Mouse (Mus musculus) midbrain, embryonic 13.5 days (tissue): ENCODE results near the gene Lrr1. TPM values are rescaled to one million over a fixed set of nuclear protein-coding genes. Genes with fewer than 3 reads are reported as not detected.

Experiments
- ATAC-seq: fragments of 200-750 bp; cut with Nextera tagmentation; 2 replicates; pipeline ENCODE4 v1.8.0; 2017; ENCODE audit warnings: mild to moderate bottlenecking, moderate TSS enrichment, moderate library complexity
- H3K27ac ChIP-seq: fragments of 300-500 bp; sonication (generic); 2 replicates; pipeline ENCODE4 v1.5.1; 2015; ENCODE audit warnings: inconsistent platforms, mild to moderate bottlenecking, moderate library complexity
- H3K27me3 ChIP-seq: fragments of 300-500 bp; sonication (generic); 2 replicates; pipeline ENCODE4 v1.6.1; 2015; ENCODE audit warnings: mild to moderate bottlenecking, inconsistent platforms
- H3K36me3 ChIP-seq: fragments of 300-500 bp; sonication (generic); 2 replicates; pipeline ENCODE4 v1.6.1; 2015; ENCODE audit warnings: mild to moderate bottlenecking, inconsistent platforms
- H3K4me1 ChIP-seq: fragments of 300-500 bp; sonication (generic); replicated peaks from 2 replicates; pipeline ENCODE4 v1.6.1; 2015; ENCODE audit warnings: inconsistent platforms
- H3K4me2 ChIP-seq: fragments of 300-500 bp; sonication (generic); replicated peaks from 2 replicates; pipeline ENCODE4 v1.6.1; 2015; ENCODE audit warnings: moderate library complexity, mild to moderate bottlenecking, inconsistent platforms
- H3K4me3 ChIP-seq: fragments of 300-500 bp; sonication (generic); replicated peaks from 2 replicates; pipeline ENCODE4 v1.5.1; 2015; ENCODE audit warnings: mild to moderate bottlenecking, inconsistent platforms
- H3K9ac ChIP-seq: fragments of 300-500 bp; sonication (generic); replicated peaks from 2 replicates; pipeline ENCODE4 v1.6.1; 2015; ENCODE audit warnings: mild to moderate bottlenecking, inconsistent platforms
- H3K9me3 ChIP-seq: fragments of 300-500 bp; sonication (generic); 2 replicates; pipeline ENCODE4 v1.6.1; 2016; ENCODE audit warnings: mild to moderate bottlenecking, inconsistent platforms
- WGBS: fragments of 180-500 bp; shearing (Covaris S2); methylation state at CpG from one replicate; pipeline ENCODE4 v1.1.7; 2015; 5-methylcytosine and 5-hydroxymethylcytosine counted together
- polyA plus RNA-seq: library from polyadenylated mRNA; unstranded; fragments of >200 nt; fragmentation: Nextera tagmentation; extraction: Ambion mirVana; gene quantifications from 2 replicates; pipeline ENCODE4 v1.2.1, GENCODE M21; 2015

Gene Lrr1
- polyA plus RNA-seq, 1 experiment from 2014 or later: 11.0 TPM

GRCm38 (mm10) chr12:69186811-69187471 is 18.3 kb downstream of the Lrr1 start:
- 75% methylated on average over 5 of the region's 5 CpGs for WGBS
- H3K27ac ChIP-seq: no peak overlapping the region
- H3K4me2 ChIP-seq: peak overlapping the region; percentile 7; the same call in 1 of the 2 replicates
- no peaks in the 10 kb centered on the region for H3K27me3 ChIP-seq
- no peak overlapping the region for H3K4me3 ChIP-seq
- ATAC-seq: no peak
- H3K4me1 ChIP-seq: peaks cover 28% of the 10 kb centered on the region
- H3K36me3 ChIP-seq: peaks cover 28% of the 10 kb centered on the region
- no peaks in the 10 kb centered on the region for H3K9me3 ChIP-seq
- peak overlapping the region; percentile 5; the same call in 1 of the 2 replicates for H3K9ac ChIP-seq

GRCm38 (mm10) chr12:69190074-69190473 is 21.5 kb downstream of the Lrr1 start:
- ATAC-seq: no peak
- Histone ChIP-seq H3K9me3 (no peaks in the 10 kb centered on the region), H3K36me3 (peaks cover 27% of the 10 kb centered on the region), H3K9ac (no peak overlapping the region), H3K27ac (no peak overlapping the region), H3K4me3 (no peak overlapping the region), H3K27me3 (no peaks in the 10 kb centered on the region), H3K4me1 (peaks cover 17% of the 10 kb centered on the region), H3K4me2 (no peak overlapping the region)
- WGBS: 93% methylated on average over 9 of the region's 9 CpGs

- Histone ChIP-seq H3K27ac (no peak overlapping the region), H3K9ac (no peak overlapping the region), H3K4me1 (peaks cover 15% of the 10 kb centered on the region), H3K9me3 (no peaks in the 10 kb centered on the region), H3K27me3 (no peaks in the 10 kb centered on the region), H3K4me3 (no peak overlapping the region), H3K4me2 (no peak overlapping the region), H3K36me3 (peaks cover 27% of the 10 kb centered on the region)
- 100% methylated on average over 1 of the region's 1 CpGs for whole genome bisulfite sequencing
- no peak for ATAC-seq
Measured at GRCm38 (mm10) chr12:69190522-69190921, 21.9 kb downstream of the Lrr1 start.

DNA sequence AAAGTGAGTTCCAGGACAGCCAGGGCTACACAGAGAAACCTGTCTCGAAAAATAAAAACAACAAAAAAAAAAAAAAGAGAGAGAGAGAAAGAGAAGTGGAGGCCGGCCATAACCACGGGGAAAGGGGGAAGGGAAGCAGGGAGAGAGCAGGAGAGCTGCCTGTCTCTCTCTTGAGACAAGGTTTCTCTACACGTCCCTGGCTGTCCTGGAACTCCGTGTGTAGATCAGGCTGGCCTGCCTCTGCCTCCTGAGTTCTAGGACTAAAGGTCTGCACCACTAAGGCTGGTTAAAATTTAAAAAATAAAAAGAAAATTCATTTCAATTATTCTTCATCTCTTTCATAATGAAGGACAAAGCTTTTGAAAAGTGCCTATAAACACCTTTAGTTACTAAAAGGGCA is 22.8 kb downstream of the Lrr1 start:
- H3K36me3 ChIP-seq: peaks cover 27% of the 10 kb centered on the region
- ATAC-seq: no peak
- 95% methylated on average over 5 of the region's 5 CpGs for WGBS
- H3K4me1 ChIP-seq: peaks cover 20% of the 10 kb centered on the region
- H3K27ac ChIP-seq: no peak overlapping the region
- H3K9me3 ChIP-seq: no peaks in the 10 kb centered on the region
- no peak overlapping the region for H3K4me3 ChIP-seq
- H3K9ac ChIP-seq: no peak overlapping the region
- H3K4me2 ChIP-seq: no peak overlapping the region
- no peaks in the 10 kb centered on the region for H3K27me3 ChIP-seq

- no peak for ATAC-seq
Measured at GRCm38 (mm10) chr12:69192637-69193036, 24.0 kb downstream of the Lrr1 start.

DNA sequence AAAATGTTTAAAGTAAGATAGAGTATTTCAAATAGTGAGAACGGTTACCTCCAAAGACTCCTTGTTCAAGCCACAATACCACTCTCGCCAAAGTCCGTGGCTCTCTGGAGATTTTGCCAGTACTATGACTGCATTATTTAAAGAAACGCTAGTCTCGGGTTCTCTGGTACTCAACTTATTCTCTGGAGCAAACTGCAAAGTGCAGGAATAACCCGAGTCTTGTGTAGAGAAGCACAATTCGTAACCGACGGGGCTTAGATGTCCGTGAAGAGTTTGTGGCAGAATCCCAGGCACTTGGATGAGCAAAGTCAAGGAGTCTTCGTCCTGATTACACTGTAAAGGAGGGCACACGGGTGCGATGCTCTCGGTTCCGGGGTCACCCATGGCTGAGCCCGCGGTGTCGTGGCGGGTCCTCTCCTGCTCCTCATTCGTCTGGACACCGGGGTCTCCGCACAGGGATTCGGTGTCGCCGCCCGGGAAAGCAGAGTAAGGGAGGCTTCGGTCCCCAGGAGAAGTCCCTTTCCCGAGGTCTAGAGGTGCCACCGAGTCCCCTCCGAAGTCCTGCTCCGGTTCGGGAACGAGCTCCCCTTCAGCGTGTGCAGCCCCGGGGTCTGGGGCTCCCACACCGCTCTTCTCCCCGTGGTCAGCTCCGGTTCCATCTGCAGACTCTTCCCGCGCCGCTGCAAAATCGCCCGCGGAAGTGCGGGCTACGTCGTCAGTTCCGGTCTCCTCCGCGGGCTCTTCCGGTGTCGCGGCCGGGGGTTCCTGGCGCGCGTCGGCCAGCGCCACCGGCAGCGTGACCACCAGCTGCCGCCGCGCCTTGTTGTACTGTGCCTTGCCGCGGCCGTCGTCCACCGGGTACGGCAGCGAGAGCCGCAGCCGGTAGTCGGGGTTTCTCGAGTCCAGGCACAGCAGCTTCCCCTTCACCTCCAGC is 28.1 kb downstream of the Lrr1 start, which contains the start of gene Gm49383:
Gm49383 (minus strand) TSS at position 661 of the 934 bp plus-strand sequence.
- ATAC-seq: peak; percentile 90
- Histone ChIP-seq H3K4me1 (peaks cover 31% of the 10 kb centered on the region), H3K4me3 (peak within 1 kb of the TSS; percentile 96)

More at GRCm38 (mm10) chr12:69192637-69193036, 24.0 kb downstream of the Lrr1 start:
- Histone ChIP-seq H3K4me3 (no peak overlapping the region), H3K36me3 (peaks cover 23% of the 10 kb centered on the region), H3K27me3 (no peaks in the 10 kb centered on the region), H3K9ac (no peak overlapping the region), H3K27ac (no peak overlapping the region), H3K4me1 (peaks cover 14% of the 10 kb centered on the region), H3K4me2 (no peak overlapping the region), H3K9me3 (no peaks in the 10 kb centered on the region)
- WGBS: 92% methylated on average over 2 of the region's 2 CpGs

DNA sequence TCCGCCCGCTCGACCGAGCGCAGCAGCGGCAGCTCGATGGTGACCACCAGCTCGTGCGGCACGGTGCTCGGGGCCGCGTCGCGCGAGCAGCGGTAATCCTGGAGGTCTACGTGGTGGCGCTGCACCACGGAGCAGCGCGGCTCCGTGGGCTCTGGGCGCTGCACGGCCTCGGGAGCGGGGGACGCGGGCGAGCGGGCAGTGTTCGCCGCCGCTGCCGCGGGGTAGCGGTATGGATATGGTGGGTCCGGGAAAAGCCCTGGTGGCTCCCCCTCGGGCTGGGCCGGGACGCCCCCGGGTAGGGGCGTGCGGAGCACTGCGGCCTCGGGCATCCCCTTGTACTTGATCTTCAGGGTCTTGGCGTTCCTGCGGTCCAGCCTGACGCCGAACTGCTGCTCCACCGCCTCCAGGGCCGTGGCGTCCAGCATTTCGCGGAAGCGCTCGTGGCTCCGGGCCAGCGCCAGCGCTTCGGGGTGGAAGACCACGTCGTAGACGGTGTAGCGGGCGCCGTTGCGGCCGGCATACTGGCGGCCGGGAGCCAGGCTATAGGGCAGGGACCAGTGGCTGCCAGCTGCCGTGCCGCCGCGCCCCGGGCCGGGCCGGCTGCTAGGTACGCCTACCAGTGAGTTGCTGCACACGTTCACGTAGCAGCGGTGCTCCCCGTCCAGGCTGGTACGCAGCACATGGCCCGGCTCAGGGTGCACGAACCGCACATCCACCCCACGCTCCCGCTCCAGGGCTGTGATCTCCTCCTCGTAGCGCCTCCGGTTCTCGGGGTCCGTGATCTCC is 29.0 kb downstream of the Lrr1 start:
- peak overlapping the region; percentile 89 for H3K9ac ChIP-seq
- H3K27me3 ChIP-seq: no peaks in the 10 kb centered on the region
- ATAC-seq: peak; percentile 83
- peak overlapping the region; percentile 89 for H3K27ac ChIP-seq
- no peaks in the 10 kb centered on the region for H3K9me3 ChIP-seq
- peaks cover 31% of the 10 kb centered on the region for H3K4me1 ChIP-seq
- H3K4me2 ChIP-seq: peak overlapping the region; percentile 96
- H3K36me3 ChIP-seq: peaks cover 21% of the 10 kb centered on the region
- under 1% methylated on average over 94 of the region's 94 CpGs for WGBS
- H3K4me3 ChIP-seq: peak overlapping the region; percentile 96

More for the DNA sequence above, 28.1 kb downstream of the Lrr1 start, which contains the start of gene Gm49383:
- peak within 1 kb of the TSS; percentile 89 for H3K27ac ChIP-seq
- peaks cover 13% of the 10 kb centered on the region for H3K36me3 ChIP-seq
- H3K4me2 ChIP-seq: peak within 1 kb of the TSS; percentile 96
- under 1% methylated on average over 75 of the region's 75 CpGs for WGBS
- no peaks in the 10 kb centered on the region for H3K27me3 ChIP-seq
- H3K9me3 ChIP-seq: no peaks in the 10 kb centered on the region
- peak within 1 kb of the TSS; percentile 89 for H3K9ac ChIP-seq

DNA sequence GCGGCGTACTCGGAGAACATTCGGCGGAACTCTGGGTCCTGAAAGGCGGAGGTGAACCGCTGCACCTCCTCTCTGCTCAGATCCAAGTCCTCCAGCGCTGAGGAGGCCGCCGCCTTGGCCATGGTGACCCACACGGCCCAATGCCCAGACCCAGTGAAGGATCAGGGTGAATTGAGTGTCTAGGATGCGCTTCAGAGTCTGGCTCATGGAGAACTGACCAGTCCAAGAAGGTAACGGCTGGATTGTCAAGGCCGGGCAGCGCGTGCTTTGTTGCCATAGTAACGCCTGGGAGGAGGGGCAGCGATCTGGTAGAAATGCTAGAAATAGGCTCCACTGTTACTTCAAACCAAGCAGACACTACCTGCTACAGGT is 29.5 kb downstream of the Lrr1 start, which contains the start of gene Dnaaf2:
Dnaaf2 (minus strand) TSS at position 266 of the 372 bp plus-strand sequence.
- H3K9ac ChIP-seq: peak within 1 kb of the TSS; percentile 89
- peaks cover 23% of the 10 kb centered on the region for H3K36me3 ChIP-seq
- WGBS: 0% methylated on average over 18 of the region's 18 CpGs
- H3K9me3 ChIP-seq: no peaks in the 10 kb centered on the region
- H3K27ac ChIP-seq: peak within 1 kb of the TSS; percentile 89
- peak within 1 kb of the TSS; percentile 96 for H3K4me2 ChIP-seq
- peak; percentile 61 for ATAC-seq
- peaks cover 31% of the 10 kb centered on the region for H3K4me1 ChIP-seq
- H3K27me3 ChIP-seq: no peaks in the 10 kb centered on the region
- peak within 1 kb of the TSS; percentile 96 for H3K4me3 ChIP-seq

DNA sequence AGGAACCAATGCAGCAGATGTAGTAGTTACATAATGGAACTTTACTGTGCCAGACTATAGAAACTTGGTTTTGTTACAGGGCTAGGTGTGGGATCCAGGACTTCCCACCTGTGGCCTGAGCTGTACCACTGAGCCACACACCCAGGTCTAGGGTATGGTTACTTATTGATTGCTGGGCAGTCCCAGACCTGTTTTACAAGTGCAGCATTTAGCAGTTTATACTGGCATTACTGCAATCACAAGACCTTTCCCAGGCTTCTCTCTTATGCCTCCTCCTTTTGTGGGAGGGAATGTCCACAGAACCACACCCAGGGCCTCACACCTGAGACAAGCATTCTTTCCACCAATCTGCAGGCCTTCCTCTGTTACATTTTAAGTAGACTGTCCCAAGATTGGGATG is 30.4 kb downstream of the Lrr1 start:
- no peak for ATAC-seq
- H3K9me3 ChIP-seq: no peaks in the 10 kb centered on the region
- H3K27ac ChIP-seq: no peak overlapping the region
- H3K36me3 ChIP-seq: peaks cover 23% of the 10 kb centered on the region
- no peak overlapping the region for H3K9ac ChIP-seq
- peak overlapping the region; percentile 96; the same call in 1 of the 2 replicates for H3K4me2 ChIP-seq
- H3K27me3 ChIP-seq: no peaks in the 10 kb centered on the region
- peak overlapping the region; percentile 96; the same call in 1 of the 2 replicates for H3K4me3 ChIP-seq
- H3K4me1 ChIP-seq: peaks cover 31% of the 10 kb centered on the region

GRCm38 (mm10) chr12:69204052-69204833 is 35.6 kb downstream of the Lrr1 start, which contains the start of gene Gm49384:
Gene Gm49384, minus strand, starts transcription at chr12:69204267.
- 67% methylated on average over 16 of the region's 16 CpGs for WGBS
- peaks cover 22% of the 10 kb centered on the region for H3K36me3 ChIP-seq
- ATAC-seq: peak; percentile 55; the same call in 1 of the 2 replicates
- no peak within 1 kb of the TSS for H3K27ac ChIP-seq
- no peaks in the 10 kb centered on the region for H3K9me3 ChIP-seq
- no peak within 1 kb of the TSS for H3K9ac ChIP-seq
- H3K4me2 ChIP-seq: no peak within 1 kb of the TSS; the same call in 1 of the 2 replicates
- H3K4me1 ChIP-seq: peaks cover 4% of the 10 kb centered on the region; the same call in 1 of the 2 replicates
- no peak within 1 kb of the TSS for H3K4me3 ChIP-seq
- no peaks in the 10 kb centered on the region for H3K27me3 ChIP-seq

- Histone ChIP-seq H3K4me1 (no peaks in the 10 kb centered on the region; the same call in 1 of the 2 replicates), H3K9ac (no peak overlapping the region), H3K27me3 (no peaks in the 10 kb centered on the region), H3K4me3 (no peak overlapping the region), H3K36me3 (peaks cover 4% of the 10 kb centered on the region), H3K4me2 (no peak overlapping the region), H3K27ac (no peak overlapping the region), H3K9me3 (no peaks in the 10 kb centered on the region)
- no peak for ATAC-seq
- 93% methylated on average over 8 of the region's 8 CpGs for WGBS
Measured at GRCm38 (mm10) chr12:69207396-69207795, 38.8 kb downstream of the Lrr1 start.
